Mouse (Mus musculus): ENCODE measurements around the gene Ccdc12. TPM values are rescaled to one million over a fixed set of nuclear protein-coding genes. Genes with fewer than 3 reads are reported as not detected.

Gene Ccdc12
- polyA plus RNA-seq, 1 experiment = 34.4 TPM

DNA sequence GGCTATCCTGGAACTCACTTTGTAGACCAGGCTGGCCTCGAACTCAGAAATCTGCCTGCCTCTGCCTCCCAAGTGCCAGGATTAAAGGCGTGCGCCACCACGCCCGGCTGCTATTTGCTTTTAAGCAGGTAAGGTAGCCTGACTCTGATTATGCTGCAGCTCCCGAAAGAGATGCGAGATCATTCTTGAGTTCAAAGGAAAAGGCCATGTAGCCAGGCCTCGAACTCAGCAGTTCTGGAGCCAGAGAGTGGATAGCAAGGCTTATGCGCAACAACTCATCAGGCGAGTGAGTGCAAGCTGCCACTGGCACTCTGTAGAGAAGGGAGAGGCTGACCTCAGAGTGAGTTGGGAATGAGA is 674 bp upstream of the Ccdc12 start:
- H3K27ac ChIP-seq (ENCODE audit: insufficient read depth, low read length) = no peak overlapping the region
- no peak for TF ChIP-seq CTCF (IDR thresholded peaks at IDR 0.05; ENCODE audit: borderline replicate concordance, insufficient read depth, low read length)
- TF ChIP-seq POLR2A (IDR thresholded peaks at IDR 0.05; ENCODE audit: low read depth, low read length) = no peak
- H3K4me1 ChIP-seq (ENCODE audit: control insufficient read depth, insufficient read depth, low read length) = peaks cover 3% of the 10 kb centered on the region; the same call in 1 of the 2 replicates
- peak overlapping the region; percentile 48; the same call in 1 of the 2 replicates for H3K4me3 ChIP-seq (ENCODE audit: insufficient read depth, low read length)

DNA sequence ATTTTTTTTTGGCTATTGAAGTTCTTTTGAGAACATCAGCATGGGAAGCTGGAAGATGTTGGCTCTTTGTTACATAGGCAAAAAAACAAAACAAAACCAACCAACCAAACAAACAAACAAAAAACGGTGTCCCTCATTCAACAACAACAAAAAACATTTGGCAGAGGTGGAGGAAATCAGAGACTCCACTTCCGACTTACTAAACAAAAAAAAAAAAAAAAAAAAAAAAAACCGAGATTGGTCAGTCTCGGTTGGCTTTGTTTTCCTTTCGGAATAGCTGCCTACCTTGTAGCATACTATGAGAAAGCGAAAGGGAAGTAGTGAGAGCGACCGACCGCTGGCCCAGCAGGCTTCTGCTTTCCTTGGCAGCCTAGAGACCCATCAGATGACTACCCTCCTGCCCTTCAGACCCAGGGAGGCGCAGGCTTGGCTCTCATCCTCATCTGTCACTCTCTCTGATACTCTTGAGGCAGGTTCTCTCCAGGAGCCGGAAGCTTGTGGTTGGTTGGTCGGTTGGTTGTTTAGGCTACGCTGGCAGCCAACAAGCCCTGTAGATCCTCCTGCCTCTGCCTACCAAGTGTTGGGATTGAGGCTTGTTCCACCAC is 1.3 kb downstream of the Ccdc12 start:
- Histone ChIP-seq H3K27ac (ENCODE audit: insufficient read depth, low read length) (no peak overlapping the region), H3K4me3 (ENCODE audit: insufficient read depth, low read length) (no peak overlapping the region), H3K4me1 (ENCODE audit: control insufficient read depth, insufficient read depth, low read length) (peaks cover 3% of the 10 kb centered on the region; the same call in 1 of the 2 replicates)
- TF ChIP-seq CTCF (IDR thresholded peaks at IDR 0.05; ENCODE audit: borderline replicate concordance, insufficient read depth, low read length) (no peak), POLR2A (IDR thresholded peaks at IDR 0.05; ENCODE audit: low read depth, low read length) (no peak)

GRCm38 (mm10) chr9:110659521-110659920 is 3.2 kb downstream of the Ccdc12 start:
- Histone ChIP-seq H3K4me3 (ENCODE audit: insufficient read depth, low read length) (no peak overlapping the region), H3K27ac (ENCODE audit: insufficient read depth, low read length) (no peak overlapping the region)

GRCm38 (mm10) chr9:110660208-110660607 is 3.9 kb downstream of the Ccdc12 start:
- H3K4me3 ChIP-seq (ENCODE audit: insufficient read depth, low read length) = no peak overlapping the region
- no peak overlapping the region for H3K27ac ChIP-seq (ENCODE audit: insufficient read depth, low read length)
- peaks cover 3% of the 10 kb centered on the region; the same call in 1 of the 2 replicates for H3K4me1 ChIP-seq (ENCODE audit: control insufficient read depth, insufficient read depth, low read length)
- TF ChIP-seq CTCF (IDR thresholded peaks at IDR 0.05; ENCODE audit: borderline replicate concordance, insufficient read depth, low read length) (no peak), POLR2A (IDR thresholded peaks at IDR 0.05; ENCODE audit: low read depth, low read length) (no peak)

More at GRCm38 (mm10) chr9:110659521-110659920, 3.2 kb downstream of the Ccdc12 start:
- H3K4me1 ChIP-seq (ENCODE audit: control insufficient read depth, insufficient read depth, low read length) = peaks cover 3% of the 10 kb centered on the region; the same call in 1 of the 2 replicates
- TF ChIP-seq POLR2A (IDR thresholded peaks at IDR 0.05; ENCODE audit: low read depth, low read length) = no peak
- TF ChIP-seq CTCF (IDR thresholded peaks at IDR 0.05; ENCODE audit: borderline replicate concordance, insufficient read depth, low read length) = no peak

- Histone ChIP-seq H3K4me3 (ENCODE audit: insufficient read depth, low read length) (no peak overlapping the region), H3K4me1 (ENCODE audit: control insufficient read depth, insufficient read depth, low read length) (0 out of 2 replicates have a peak, but pooled peaks cover 3% of the 10 kb centered on the region), H3K27ac (ENCODE audit: insufficient read depth, low read length) (no peak overlapping the region)
- TF ChIP-seq CTCF (IDR thresholded peaks at IDR 0.05; ENCODE audit: borderline replicate concordance, insufficient read depth, low read length) (no peak), POLR2A (IDR thresholded peaks at IDR 0.05; ENCODE audit: low read depth, low read length) (no peak)
Observed at GRCm38 (mm10) chr9:110660856-110661612, 4.7 kb downstream of the Ccdc12 start.

DNA sequence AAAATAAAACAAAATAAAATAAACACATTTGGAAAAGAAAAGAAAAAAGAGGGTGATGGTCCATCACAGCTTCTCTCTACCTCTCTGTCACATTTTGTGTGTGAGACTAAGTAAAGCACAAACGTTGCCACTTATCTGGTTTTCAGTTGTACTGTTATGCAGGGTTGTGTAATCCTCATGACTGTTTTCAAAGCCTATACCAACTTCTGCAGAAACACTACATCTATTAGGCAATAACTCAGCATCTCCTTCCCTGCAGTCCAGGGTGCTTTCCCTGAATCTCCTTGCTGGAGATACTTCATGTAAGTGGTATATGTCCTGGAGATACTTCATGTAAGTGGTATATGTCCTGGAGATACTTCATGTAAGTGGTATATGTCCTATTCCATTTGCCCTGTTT is 6.5 kb downstream of the Ccdc12 start:
- Histone ChIP-seq H3K27ac (ENCODE audit: insufficient read depth, low read length) (no peak overlapping the region), H3K4me1 (ENCODE audit: control insufficient read depth, insufficient read depth, low read length) (0 out of 2 replicates have a peak, but pooled peaks cover under 1% of the 10 kb centered on the region), H3K4me3 (ENCODE audit: insufficient read depth, low read length) (no peak overlapping the region)
- TF ChIP-seq POLR2A (IDR thresholded peaks at IDR 0.05; ENCODE audit: low read depth, low read length) (no peak), CTCF (IDR thresholded peaks at IDR 0.05; ENCODE audit: borderline replicate concordance, insufficient read depth, low read length) (no peak)

GRCm38 (mm10) chr9:110665912-110666311 is 9.6 kb downstream of the Ccdc12 start:
- no peak overlapping the region for H3K4me3 ChIP-seq (ENCODE audit: insufficient read depth, low read length)
- H3K27ac ChIP-seq (ENCODE audit: insufficient read depth, low read length) = no peak overlapping the region
- TF ChIP-seq POLR2A (IDR thresholded peaks at IDR 0.05; ENCODE audit: low read depth, low read length) (no peak), CTCF (IDR thresholded peaks at IDR 0.05; ENCODE audit: borderline replicate concordance, insufficient read depth, low read length) (no peak)

GRCm38 (mm10) chr9:110666374-110666773 is 10.1 kb downstream of the Ccdc12 start:
- no peak for TF ChIP-seq CTCF (IDR thresholded peaks at IDR 0.05; ENCODE audit: borderline replicate concordance, insufficient read depth, low read length)
- TF ChIP-seq POLR2A (IDR thresholded peaks at IDR 0.05; ENCODE audit: low read depth, low read length) = no peak
- H3K4me3 ChIP-seq (ENCODE audit: insufficient read depth, low read length) = no peak overlapping the region
- H3K27ac ChIP-seq (ENCODE audit: insufficient read depth, low read length) = no peak overlapping the region
- H3K4me1 ChIP-seq (ENCODE audit: control insufficient read depth, insufficient read depth, low read length) = no peaks in the 10 kb centered on the region

More at GRCm38 (mm10) chr9:110665912-110666311, 9.6 kb downstream of the Ccdc12 start:
- no peaks in the 10 kb centered on the region for H3K4me1 ChIP-seq (ENCODE audit: control insufficient read depth, insufficient read depth, low read length)

GRCm38 (mm10) chr9:110667219-110667836 is 11.0 kb downstream of the Ccdc12 start:
- H3K27ac ChIP-seq (ENCODE audit: insufficient read depth, low read length) = no peak overlapping the region
- TF ChIP-seq CTCF (IDR thresholded peaks at IDR 0.05; ENCODE audit: borderline replicate concordance, insufficient read depth, low read length) (no peak), POLR2A (IDR thresholded peaks at IDR 0.05; ENCODE audit: low read depth, low read length) (no peak)

More at GRCm38 (mm10) chr9:110667219-110667836, 11.0 kb downstream of the Ccdc12 start:
- no peaks in the 10 kb centered on the region for H3K4me1 ChIP-seq (ENCODE audit: control insufficient read depth, insufficient read depth, low read length)
- no peak overlapping the region for H3K4me3 ChIP-seq (ENCODE audit: insufficient read depth, low read length)
